Mouse (Mus musculus) heart, adult 2 months (tissue): ENCODE measurements around the gene Slc9a9.

Experiments used
- CTCF ChIP-seq: fragments of 200-600 bp; IDR thresholded peaks from 2 replicates; pipeline ENCODE4 v1.8.1; 2022; ENCODE audit warnings: antibody characterized with exemption, mild to moderate bottlenecking, moderate library complexity
- POLR2A ChIP-seq: fragments of 200-500 bp; IDR thresholded peaks from 2 replicates; pipeline ENCODE4 v1.6.1; 2011; ENCODE audit warnings: mild to moderate bottlenecking, low read depth, low read length, control low read depth; ENCODE audit not compliant: insufficient read depth

- TF ChIP-seq CTCF (peak; percentile 51), POLR2A (no peak)
Measured at GRCm38 (mm10) chr9:94869023-94869799, 199.5 kb downstream of the Slc9a9 start.
